Mouse (Mus musculus): ENCODE results near the gene Grrp1.

- TF ChIP-seq POLR2A (IDR thresholded peaks at IDR 0.05; ENCODE audit: insufficient read depth, low read depth, low read length), result no peak
- TF ChIP-seq CTCF (IDR thresholded peaks at IDR 0.05; ENCODE audit: insufficient read depth, low read depth, low read length), result no peak
These were observed 19.0 kb upstream of the Grrp1 start for GRCm38 (mm10) chr4:134272731-134273416.
